Mouse (Mus musculus): Measurements from ENCODE around the gene Wnt3a. TPM values are rescaled to one million over a fixed set of nuclear protein-coding genes. Genes with fewer than 3 reads are reported as not detected.

Gene Wnt3a
- polyA plus RNA-seq, 1 experiment from 2014 or later = 12.6 TPM

DNA sequence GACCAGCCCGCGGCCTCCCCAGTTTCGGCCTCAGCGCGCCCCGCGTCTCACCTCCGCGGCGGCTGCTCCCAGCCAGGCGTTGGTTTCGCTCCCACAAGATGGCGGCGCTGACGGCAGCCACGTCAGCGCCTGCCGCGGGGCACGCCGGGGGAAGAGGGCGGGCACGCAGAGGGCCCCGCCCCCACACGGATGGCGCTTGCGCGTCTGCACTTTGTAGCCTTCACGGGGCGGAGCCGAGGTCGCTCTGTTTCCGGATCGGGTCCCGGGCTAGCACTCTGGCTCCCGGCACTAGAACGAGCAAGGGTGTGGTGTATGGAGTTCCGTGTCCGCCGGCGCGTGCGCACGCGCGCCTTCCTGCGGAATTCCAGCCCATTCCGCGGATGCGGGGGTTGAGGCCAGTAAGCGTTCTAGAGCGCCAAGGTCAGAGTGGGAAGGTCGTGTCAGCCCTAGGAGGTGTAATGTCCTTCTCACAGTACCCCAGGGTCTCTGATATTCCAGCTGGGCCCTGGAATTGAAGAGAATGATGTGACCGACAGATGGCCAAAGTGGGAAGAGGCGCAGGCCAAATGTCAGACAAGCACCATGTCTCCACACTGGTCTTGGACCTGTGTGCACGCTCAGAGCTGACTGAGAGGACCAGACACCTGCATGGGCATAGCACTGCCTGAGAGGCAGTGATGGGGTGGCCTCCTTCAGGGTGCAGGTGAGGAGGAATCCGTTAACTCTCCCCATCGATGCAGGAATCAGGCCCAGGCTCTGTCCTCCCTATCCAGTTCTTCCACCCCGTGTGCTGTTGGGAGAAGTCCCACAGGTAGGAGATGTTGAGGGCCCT, 62.2 kb downstream of the Wnt3a start, which contains the start of gene Arf1:
Gene Arf1, minus strand, starts transcription at position 149 of the 832 bp plus-strand sequence.
- Histone ChIP-seq H3K4me2 (replicated peaks; ENCODE audit: low read depth, low read length) (peak within 1 kb of the TSS; percentile 93), H3K36me3 (ENCODE audit: insufficient read depth, low read length) (no peaks in the 10 kb centered on the region), H3K4me1 (ENCODE audit: insufficient read depth, low read depth, low read length) (peaks cover 31% of the 10 kb centered on the region), H3K27me3 (replicated peaks; ENCODE audit: insufficient read depth, low read length) (no peaks in the 10 kb centered on the region), H3K27ac (ENCODE audit: low read length) (peak within 1 kb of the TSS; percentile 99), H3K9ac (replicated peaks; ENCODE audit: low read depth) (peak within 1 kb of the TSS; percentile 99), H3K4me3 (ENCODE audit: low read depth, low read length) (peak within 1 kb of the TSS; percentile 99), H3K9me3 (ENCODE audit: low read length) (no peaks in the 10 kb centered on the region)
- ATAC-seq (peak; percentile 96), DNase-seq (ENCODE audit: low spot score) (peak; percentile 97)
- TF ChIP-seq CTCF (IDR thresholded peaks at IDR 0.05) (peak; percentile 17; the same call in 1 of the 2 replicates), EP300 (IDR thresholded peaks at IDR 0.05) (no peak)
- 6% methylated on average over 52 of the region's 59 CpGs for WGBS

DNA sequence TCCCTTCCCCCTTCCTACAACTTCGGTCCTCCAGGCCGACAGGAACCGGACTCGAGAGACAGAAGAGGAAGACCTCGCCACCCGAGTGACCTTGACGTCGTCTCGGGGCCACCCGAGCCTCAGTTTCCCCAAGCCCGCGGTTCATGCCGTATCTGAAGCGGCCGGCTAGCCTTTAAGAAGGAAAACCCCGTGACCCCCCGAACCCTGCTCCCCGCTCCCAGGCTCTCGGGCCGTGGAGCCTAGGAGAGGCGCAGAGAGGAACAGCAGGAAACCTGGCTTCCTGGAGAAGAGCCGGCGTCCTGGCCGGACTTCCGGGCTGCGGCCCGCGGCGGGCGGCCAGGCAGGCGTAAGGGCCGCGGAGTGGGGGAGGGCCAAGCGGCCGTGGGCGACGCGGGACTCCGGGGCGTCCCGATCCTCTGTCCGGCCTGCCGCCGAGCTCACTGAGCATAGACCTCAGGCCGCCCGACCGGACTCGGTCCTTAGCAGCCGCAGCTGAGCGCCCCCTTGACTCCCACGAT, 62.9 kb downstream of the Wnt3a start:
- Histone ChIP-seq H3K9ac (replicated peaks; ENCODE audit: low read depth) (peak overlapping the region; percentile 99), H3K36me3 (ENCODE audit: insufficient read depth, low read length) (no peaks in the 10 kb centered on the region), H3K9me3 (ENCODE audit: low read length) (no peaks in the 10 kb centered on the region), H3K4me1 (ENCODE audit: insufficient read depth, low read depth, low read length) (peaks cover 37% of the 10 kb centered on the region), H3K4me3 (ENCODE audit: low read depth, low read length) (peak overlapping the region; percentile 99), H3K27me3 (replicated peaks; ENCODE audit: insufficient read depth, low read length) (no peaks in the 10 kb centered on the region), H3K27ac (ENCODE audit: low read length) (peak overlapping the region; percentile 99), H3K4me2 (replicated peaks; ENCODE audit: low read depth, low read length) (peak overlapping the region; percentile 93)
- DNase-seq (ENCODE audit: low spot score) (peak; percentile 88), ATAC-seq (peak; percentile 87)
- no peak for TF ChIP-seq EP300 (IDR thresholded peaks at IDR 0.05)
- no peak for TF ChIP-seq CTCF (IDR thresholded peaks at IDR 0.05)
- WGBS = 6% methylated on average over 36 of the region's 51 CpGs

DNA sequence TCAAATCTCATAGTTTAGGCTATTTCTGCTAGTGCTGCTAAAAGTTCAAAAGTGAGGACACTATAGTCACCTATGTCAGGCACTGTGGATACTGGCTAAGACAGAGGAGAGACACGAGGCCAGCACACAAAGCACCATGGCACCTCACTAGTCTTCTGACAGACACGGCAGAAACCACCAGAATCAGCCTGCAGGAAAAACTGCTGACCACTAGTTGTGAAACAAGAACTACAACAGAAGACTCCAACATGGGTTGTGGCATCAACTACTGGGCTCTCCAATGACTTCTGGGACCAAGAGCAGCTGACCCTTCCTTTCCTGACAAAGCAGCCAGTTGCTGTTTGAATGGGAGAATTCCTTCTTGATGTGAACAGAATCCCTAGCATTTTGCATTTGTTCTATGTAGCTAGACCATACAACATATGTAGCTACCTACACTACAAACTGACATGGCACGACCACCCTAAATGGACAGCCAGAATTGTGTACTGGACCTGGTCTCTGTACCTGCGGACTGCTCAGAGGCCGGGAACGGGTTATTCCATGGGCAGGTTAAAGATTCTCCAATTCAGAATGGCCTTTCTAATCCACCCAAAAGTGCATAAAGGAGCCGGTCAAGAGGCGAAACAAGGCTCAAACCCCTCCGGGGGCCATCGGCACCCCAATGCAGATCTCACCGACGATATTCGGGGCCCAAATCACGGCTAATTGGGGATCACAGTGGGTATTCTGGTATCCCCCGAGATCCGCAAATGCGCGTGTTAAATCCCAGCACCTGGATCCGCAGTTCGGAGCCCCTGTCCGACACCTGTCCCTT, 63.6 kb downstream of the Wnt3a start:
- Histone ChIP-seq H3K9ac (replicated peaks; ENCODE audit: low read depth) (peak overlapping the region; percentile 99), H3K9me3 (ENCODE audit: low read length) (no peaks in the 10 kb centered on the region), H3K27me3 (replicated peaks; ENCODE audit: insufficient read depth, low read length) (no peaks in the 10 kb centered on the region), H3K4me1 (ENCODE audit: insufficient read depth, low read depth, low read length) (peaks cover 41% of the 10 kb centered on the region), H3K36me3 (ENCODE audit: insufficient read depth, low read length) (no peaks in the 10 kb centered on the region), H3K27ac (ENCODE audit: low read length) (peak overlapping the region; percentile 99), H3K4me2 (replicated peaks; ENCODE audit: low read depth, low read length) (peak overlapping the region; percentile 93), H3K4me3 (ENCODE audit: low read depth, low read length) (peak overlapping the region; percentile 99)
- WGBS = 1% methylated on average over 21 of the region's 21 CpGs
- no peak for ATAC-seq
- no peak; the same call in 1 of the 2 replicates for TF ChIP-seq CTCF (IDR thresholded peaks at IDR 0.05)
- no peak for TF ChIP-seq EP300 (IDR thresholded peaks at IDR 0.05)
- peak; percentile 73 for DNase-seq (ENCODE audit: low spot score)

DNA sequence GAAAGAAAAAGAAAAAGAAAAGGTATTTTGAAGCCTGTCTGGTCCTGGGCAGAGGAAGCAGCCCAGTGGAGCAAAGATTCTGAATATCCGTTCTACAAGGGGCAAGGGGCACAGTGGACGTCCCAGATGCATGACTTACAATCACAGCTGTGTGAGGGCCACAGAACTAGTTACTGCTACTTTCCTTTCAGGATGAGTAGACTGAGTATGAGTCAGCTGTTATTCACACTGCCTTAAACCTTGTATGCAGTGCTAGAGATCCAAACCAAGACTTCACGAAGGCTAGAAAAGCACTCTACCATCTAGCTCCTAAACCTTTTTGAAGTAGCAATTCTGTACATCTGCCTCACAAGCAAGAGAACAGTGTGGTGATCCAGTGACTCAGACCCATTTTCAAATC, 64.3 kb downstream of the Wnt3a start:
- H3K27me3 ChIP-seq (replicated peaks; ENCODE audit: insufficient read depth, low read length) = no peaks in the 10 kb centered on the region
- H3K4me3 ChIP-seq (ENCODE audit: low read depth, low read length) = peak overlapping the region; percentile 99
- H3K36me3 ChIP-seq (ENCODE audit: insufficient read depth, low read length) = no peaks in the 10 kb centered on the region
- H3K9ac ChIP-seq (replicated peaks; ENCODE audit: low read depth) = peak overlapping the region; percentile 99; the same call in 1 of the 2 replicates
- H3K27ac ChIP-seq (ENCODE audit: low read length) = peak overlapping the region; percentile 99
- H3K4me2 ChIP-seq (replicated peaks; ENCODE audit: low read depth, low read length) = peak overlapping the region; percentile 93
- H3K9me3 ChIP-seq (ENCODE audit: low read length) = no peaks in the 10 kb centered on the region
- WGBS = 14% methylated on average over 3 of the region's 3 CpGs
- DNase-seq (ENCODE audit: low spot score) = no peak
- no peak for ATAC-seq
- TF ChIP-seq EP300 (IDR thresholded peaks at IDR 0.05) (no peak), CTCF (IDR thresholded peaks at IDR 0.05) (no peak)
- H3K4me1 ChIP-seq (ENCODE audit: insufficient read depth, low read depth, low read length) = peaks cover 48% of the 10 kb centered on the region

DNA sequence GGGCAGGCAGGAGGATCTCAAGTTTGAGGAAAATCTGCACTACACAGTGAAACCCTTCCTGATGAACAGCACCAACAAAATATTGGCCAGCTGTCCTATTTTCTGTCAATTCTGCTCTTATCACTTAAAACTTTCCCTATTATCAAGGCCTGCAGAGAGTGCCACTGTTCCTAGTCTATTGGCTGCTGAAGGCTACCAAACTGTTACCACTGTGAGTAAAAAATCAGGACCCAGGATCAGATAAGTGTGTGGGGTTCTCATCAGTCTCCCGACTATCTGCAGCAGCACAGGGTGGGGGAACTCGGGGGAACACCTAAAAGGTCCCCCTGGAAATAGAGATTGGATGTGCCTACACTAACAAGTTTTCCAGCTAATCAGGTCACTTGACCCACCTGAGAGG, 65.4 kb downstream of the Wnt3a start:
- no peak overlapping the region for H3K4me3 ChIP-seq (ENCODE audit: low read depth, low read length)
- H3K9me3 ChIP-seq (ENCODE audit: low read length) = no peaks in the 10 kb centered on the region
- H3K36me3 ChIP-seq (ENCODE audit: insufficient read depth, low read length) = no peaks in the 10 kb centered on the region; the same call in 1 of the 2 replicates
- DNase-seq (ENCODE audit: low spot score) (no peak), ATAC-seq (no peak)
- peaks cover 57% of the 10 kb centered on the region for H3K4me1 ChIP-seq (ENCODE audit: insufficient read depth, low read depth, low read length)
- 39% methylated on average over 2 of the region's 2 CpGs for WGBS
- peak overlapping the region; percentile 93; the same call in 1 of the 2 replicates for H3K4me2 ChIP-seq (replicated peaks; ENCODE audit: low read depth, low read length)
- H3K27ac ChIP-seq (ENCODE audit: low read length) = peak overlapping the region; percentile 62
- no peak for TF ChIP-seq EP300 (IDR thresholded peaks at IDR 0.05)
- no peak for TF ChIP-seq CTCF (IDR thresholded peaks at IDR 0.05)
- H3K9ac ChIP-seq (replicated peaks; ENCODE audit: low read depth) = no peak overlapping the region
- H3K27me3 ChIP-seq (replicated peaks; ENCODE audit: insufficient read depth, low read length) = no peaks in the 10 kb centered on the region

DNA sequence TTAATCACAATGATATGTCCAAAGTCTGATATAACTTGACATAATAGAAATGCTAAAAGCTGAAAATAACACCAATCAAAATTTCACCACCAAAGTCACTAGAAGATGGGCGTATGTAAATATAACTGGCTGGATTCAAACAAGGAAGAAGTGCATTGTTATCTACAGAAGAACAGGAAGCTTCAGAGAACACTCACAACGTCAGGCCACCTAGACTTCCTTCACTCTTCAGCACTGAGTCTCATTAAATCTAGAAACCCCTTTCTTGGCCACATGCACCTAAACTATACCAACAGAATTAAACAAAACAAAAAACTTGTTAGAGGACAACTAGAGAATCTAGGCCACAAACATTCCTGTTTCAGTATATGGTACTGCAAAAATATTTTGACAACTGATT, 66.1 kb downstream of the Wnt3a start:
- no peak overlapping the region for H3K4me3 ChIP-seq (ENCODE audit: low read depth, low read length)
- ATAC-seq (no peak), DNase-seq (ENCODE audit: low spot score) (peak; percentile 51)
- no peak overlapping the region for H3K27ac ChIP-seq (ENCODE audit: low read length)
- no peaks in the 10 kb centered on the region for H3K9me3 ChIP-seq (ENCODE audit: low read length)
- H3K9ac ChIP-seq (replicated peaks; ENCODE audit: low read depth) = no peak overlapping the region
- H3K27me3 ChIP-seq (replicated peaks; ENCODE audit: insufficient read depth, low read length) = no peaks in the 10 kb centered on the region
- peaks cover 57% of the 10 kb centered on the region for H3K4me1 ChIP-seq (ENCODE audit: insufficient read depth, low read depth, low read length)
- no peak for TF ChIP-seq CTCF (IDR thresholded peaks at IDR 0.05)
- TF ChIP-seq EP300 (IDR thresholded peaks at IDR 0.05) = peak; percentile 63
- 27% methylated on average over 2 of the region's 2 CpGs for WGBS
- peak overlapping the region; percentile 11; the same call in 1 of the 2 replicates for H3K4me2 ChIP-seq (replicated peaks; ENCODE audit: low read depth, low read length)
- H3K36me3 ChIP-seq (ENCODE audit: insufficient read depth, low read length) = no peaks in the 10 kb centered on the region; the same call in 1 of the 2 replicates

All from lung, postnatal 0 days (tissue).